Mouse (Mus musculus) megakaryocyte, embryonic 14.5 days (primary cell): ENCODE results near the gene Map3k20.

Source experiments
- FLI1 ChIP-seq: IDR thresholded peaks from 2 replicates; pipeline ENCODE4 v1.6.1; 2012; ENCODE audit warnings: low read length, inconsistent platforms, mixed read lengths
- GATA1 ChIP-seq: IDR thresholded peaks from 3 replicates; pipeline ENCODE4 v1.6.1; 2012; ENCODE audit warnings: mixed read lengths, low read length, inconsistent platforms, borderline replicate concordance

GRCm38 (mm10) chr2:72319028-72319798 lies 33.8 kb downstream of the Map3k20 start:
- TF ChIP-seq FLI1, result no peak
- no peak for TF ChIP-seq GATA1
